Mouse (Mus musculus) testis, adult 2 months (tissue): Measurements from ENCODE around the gene Kiss1r.

ENCODE experiments used
- CTCF ChIP-seq: fragments of 200-500 bp; IDR thresholded peaks from 2 replicates; pipeline ENCODE4 v1.5.1; 2012; ENCODE audit warnings: low read depth, mild to moderate bottlenecking, inconsistent platforms, low read length, moderate library complexity; ENCODE audit not compliant: control insufficient read depth, insufficient read depth, insufficient replicate concordance
- POLR2A ChIP-seq: fragments of 200-500 bp; IDR thresholded peaks from 2 replicates; pipeline ENCODE4 v1.6.1; 2012; ENCODE audit warnings: low read depth, mild to moderate bottlenecking, inconsistent platforms, low read length, moderate library complexity; ENCODE audit not compliant: control insufficient read depth

DNA sequence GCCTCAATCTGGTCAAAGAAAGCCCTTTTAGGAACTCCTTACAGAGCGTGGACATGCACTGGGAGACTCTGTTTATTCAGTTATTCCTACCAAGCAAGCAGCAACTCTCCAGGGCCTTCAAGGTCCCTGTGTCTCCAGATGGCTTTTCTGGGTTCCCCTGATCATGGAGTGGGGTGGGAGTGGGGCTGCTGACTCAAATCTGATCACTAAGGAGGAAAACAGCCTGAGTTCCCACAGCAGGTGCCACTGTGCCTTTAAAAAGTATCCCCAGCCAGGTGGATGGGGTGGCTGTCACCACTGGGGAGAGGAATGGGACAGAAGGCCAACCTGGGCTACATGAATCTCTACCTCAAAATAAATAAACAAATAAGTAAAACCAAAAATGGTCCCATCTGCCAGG is 26.2 kb downstream of the Kiss1r start:
- TF ChIP-seq POLR2A, result no peak
- TF ChIP-seq CTCF, result no peak
